Mouse (Mus musculus): ENCODE measurements around the gene Klhl25.

DNA sequence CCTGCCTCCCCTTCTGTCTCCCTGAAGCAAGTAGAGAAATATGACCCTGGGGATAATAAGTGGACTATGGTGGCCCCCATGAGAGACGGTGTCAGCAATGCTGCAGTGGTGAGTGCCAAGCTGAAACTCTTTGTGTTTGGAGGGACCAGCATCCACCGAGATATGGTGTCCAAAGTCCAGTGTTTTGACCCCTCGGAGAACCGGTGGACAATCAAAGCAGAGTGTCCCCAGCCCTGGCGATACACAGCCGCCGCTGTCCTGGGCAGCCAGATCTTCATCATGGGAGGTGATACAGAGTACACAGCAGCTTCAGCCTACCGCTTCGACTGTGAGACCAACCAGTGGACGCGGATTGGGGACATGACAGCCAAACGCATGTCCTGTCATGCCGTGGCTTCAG is 18.4 kb downstream of the Klhl25 start:
- TF ChIP-seq CTCF (IDR thresholded peaks at IDR 0.05; ENCODE audit: low read depth, low read length) (no peak), POLR2A (IDR thresholded peaks at IDR 0.05; ENCODE audit: extremely low read depth, insufficient read depth, low read length) (no peak)
